Mouse (Mus musculus): ENCODE data around the gene Tm6sf2. TPM values are rescaled to one million over a fixed set of nuclear protein-coding genes. Genes with fewer than 3 reads are reported as not detected.
A peak's percentile ranks its signal among the peaks of the same experiment; 100 is the strongest.

Gene Tm6sf2
- total RNA-seq, 2 experiments from 2014 or later, result 3.0 to 3.4 TPM

GRCm38 (mm10) chr8:70087836-70088650 lies 15.3 kb downstream of the Tm6sf2 start:
- intact Hi-C loops (cut with DNase I), result loop anchor here (1.0 to 2.0 kb wide), 2 partner anchors 35 to 78 kb away; no protein-coding TSS in a partner anchor
- peak; percentile 71 to 77 for DNase-seq (ENCODE audit: low spot score in 2 of 2)

- intact Hi-C loops (cut with DNase I), result no loop called here
- peak in 1 of 2 experiments; percentile 69 for DNase-seq (ENCODE audit: low spot score in 2 of 2)
Observed at GRCm38 (mm10) chr8:70089296-70089960, 16.7 kb downstream of the Tm6sf2 start.

GRCm38 (mm10) chr8:70092786-70093185 lies 20.1 kb downstream of the Tm6sf2 start:
- intact Hi-C loops (cut with DNase I), result no loop called here
- DNase-seq (ENCODE audit: low spot score in 2 of 2), result peak in 1 of 2 experiments; percentile 57

- peak in 1 of 2 experiments; percentile 88 for DNase-seq (ENCODE audit: low spot score in 2 of 2)
- intact Hi-C loops (cut with DNase I), result loop anchor here (2.0 kb wide), 1 partner anchor 20 kb away; no protein-coding TSS in a partner anchor
Observed at GRCm38 (mm10) chr8:70099276-70099675, 26.6 kb downstream of the Tm6sf2 start.

GRCm38 (mm10) chr8:70100241-70100640 lies 27.5 kb downstream of the Tm6sf2 start:
- DNase-seq (ENCODE audit: low spot score in 2 of 2), result peak in 1 of 2 experiments; percentile 87
- intact Hi-C loops (cut with DNase I), result no loop called here

- intact Hi-C loops (cut with DNase I), result no loop called here
- no peak for DNase-seq (ENCODE audit: low spot score in 2 of 2)
Observed at GRCm38 (mm10) chr8:70104506-70104905, 31.8 kb downstream of the Tm6sf2 start.

GRCm38 (mm10) chr8:70104922-70105321 lies 32.2 kb downstream of the Tm6sf2 start:
- peak in 1 of 2 experiments; percentile 62 for DNase-seq (ENCODE audit: low spot score in 2 of 2)
- intact Hi-C loops (cut with DNase I), result no loop called here

GRCm38 (mm10) chr8:70110451-70110850 lies 37.7 kb downstream of the Tm6sf2 start:
- DNase-seq (ENCODE audit: low spot score in 2 of 2), result no peak
- intact Hi-C loops (cut with DNase I), result no loop called here

- intact Hi-C loops (cut with DNase I), result no loop called here
Observed at GRCm38 (mm10) chr8:70111192-70111795, 38.6 kb downstream of the Tm6sf2 start.

GRCm38 (mm10) chr8:70112401-70113016 lies 39.8 kb downstream of the Tm6sf2 start:
- no peak for DNase-seq (ENCODE audit: low spot score in 2 of 2)
- intact Hi-C loops (cut with DNase I), result no loop called here

More at GRCm38 (mm10) chr8:70111192-70111795, 38.6 kb downstream of the Tm6sf2 start:
- DNase-seq (ENCODE audit: low spot score in 2 of 2), result no peak

GRCm38 (mm10) chr8:70114488-70114887 lies 41.8 kb downstream of the Tm6sf2 start:
- intact Hi-C loops (cut with DNase I), result no loop called here
- no peak for DNase-seq (ENCODE audit: low spot score in 2 of 2)

- intact Hi-C loops (cut with DNase I), result no loop called here
- no peak for DNase-seq (ENCODE audit: low spot score in 2 of 2)
Observed at GRCm38 (mm10) chr8:70114892-70115291, 42.2 kb downstream of the Tm6sf2 start.

- intact Hi-C loops (cut with DNase I), result loop anchor here (2.0 kb wide), 1 partner anchor 19 kb away; no protein-coding TSS in a partner anchor
- DNase-seq (ENCODE audit: low spot score in 2 of 2), result no peak
Observed at GRCm38 (mm10) chr8:70117611-70118010, 44.9 kb downstream of the Tm6sf2 start.

GRCm38 (mm10) chr8:70118726-70119700 lies 46.3 kb downstream of the Tm6sf2 start:
- intact Hi-C loops (cut with DNase I), result loop anchor here (2.0 kb wide), 1 partner anchor 20 kb away; no protein-coding TSS in a partner anchor
- DNase-seq (ENCODE audit: low spot score in 2 of 2), result peak; percentile 80 to 96

- DNase-seq (ENCODE audit: low spot score in 2 of 2), result peak; percentile 89 to 94
- intact Hi-C loops (cut with DNase I), result no loop called here
Observed at GRCm38 (mm10) chr8:70120667-70121066, 47.9 kb downstream of the Tm6sf2 start, which contains the start of gene Ncan. Gene Ncan (minus strand): TSS chr8:70120873.

- intact Hi-C loops (cut with DNase I), result loop anchor here (2.0 kb wide), 1 partner anchor 36 kb away; no protein-coding TSS in a partner anchor
- no peak for DNase-seq (ENCODE audit: low spot score in 2 of 2)
Observed at GRCm38 (mm10) chr8:70122863-70123262, 50.1 kb downstream of the Tm6sf2 start.

GRCm38 (mm10) chr8:70124992-70125391 lies 52.3 kb downstream of the Tm6sf2 start:
- peak in 1 of 2 experiments; percentile 69 for DNase-seq (ENCODE audit: low spot score in 2 of 2)
- intact Hi-C loops (cut with DNase I), result no loop called here

- DNase-seq (ENCODE audit: low spot score in 2 of 2), result peak; percentile 57 to 60
- intact Hi-C loops (cut with DNase I), result no loop called here
Observed at GRCm38 (mm10) chr8:70128435-70128834, 55.7 kb downstream of the Tm6sf2 start.
